Mouse (Mus musculus) liver, postnatal 0 days (tissue): Measurements from ENCODE around the gene Pard3. TPM values are rescaled to one million over a fixed set of nuclear protein-coding genes. Genes with fewer than 3 reads are reported as not detected.

Experiments
- ATAC-seq: fragments of 200-750 bp; cut with Nextera tagmentation; 2 replicates; pipeline ENCODE4 v1.8.0; 2017; ENCODE audit warnings: mild to moderate bottlenecking, moderate library complexity
- DNase-seq: peaks from one replicate; pipeline ENCODE4 v3.0.0-alpha.2; 2016
- H3K27ac ChIP-seq: fragments of 300-500 bp; sonication (generic); 2 replicates; pipeline ENCODE4 v1.5.1; 2014; ENCODE audit warnings: antibody characterized with exemption, moderate library complexity, mild to moderate bottlenecking, low read depth
- H3K27me3 ChIP-seq: fragments of 300-500 bp; sonication (generic); 2 replicates; pipeline ENCODE4 v1.6.1; 2014; ENCODE audit warnings: low read length, control low read depth, mixed read lengths; ENCODE audit not compliant: insufficient read depth
- H3K36me3 ChIP-seq: fragments of 300-500 bp; sonication (generic); replicated peaks from 2 replicates; pipeline ENCODE4 v1.6.1; 2014; ENCODE audit warnings: mild to moderate bottlenecking, control low read depth, low read length, moderate library complexity, mixed read lengths; ENCODE audit not compliant: insufficient read depth
- H3K4me1 ChIP-seq: fragments of 300-500 bp; sonication (generic); 2 replicates; pipeline ENCODE4 v1.6.1; 2014; ENCODE audit warnings: antibody characterized with exemption, mild to moderate bottlenecking, control low read depth; ENCODE audit not compliant: insufficient read depth
- H3K4me2 ChIP-seq: fragments of 300-500 bp; sonication (generic); 2 replicates; pipeline ENCODE4 v1.6.1; 2014; ENCODE audit warnings: low read depth, mild to moderate bottlenecking, low read length, moderate library complexity, mixed read lengths
- H3K4me3 ChIP-seq: fragments of 300-500 bp; sonication (generic); 2 replicates; pipeline ENCODE4 v1.5.1; 2014; ENCODE audit warnings: low read depth, low read length
- H3K9ac ChIP-seq: fragments of 300-500 bp; sonication (generic); replicated peaks from 2 replicates; pipeline ENCODE4 v1.6.1; 2014; ENCODE audit warnings: mild to moderate bottlenecking, moderate library complexity
- H3K9me3 ChIP-seq: fragments of 300-500 bp; sonication (generic); 2 replicates; pipeline ENCODE4 v1.6.1; 2016; ENCODE audit warnings: mild to moderate bottlenecking, control low read depth, low read length, mixed read lengths
- CTCF ChIP-seq: sonication (generic); IDR thresholded peaks from 2 replicates; pipeline ENCODE4 v1.5.1; 2016; ENCODE audit warnings: antibody characterized with exemption, low read depth
- EP300 ChIP-seq: IDR thresholded peaks from 2 replicates; pipeline ENCODE4 v1.6.1; 2016; ENCODE audit warnings: antibody characterized with exemption, low read depth, mild to moderate bottlenecking
- WGBS: fragments of 180-500 bp; shearing (Covaris S2); extraction: QIAGEN DNeasy Blood & Tissue Kit; methylation state at CpG from one replicate; pipeline ENCODE4 v1.1.7; 2014; ENCODE audit not compliant: insufficient replicate concordance; 5-methylcytosine and 5-hydroxymethylcytosine counted together
- polyA plus RNA-seq: library from polyadenylated mRNA; unstranded; fragments of >200 nt; fragmentation: Nextera tagmentation; extraction: Ambion mirVana; gene quantifications from 2 replicates; pipeline ENCODE4 v1.2.1, GENCODE M21; 2015

Gene Pard3
- polyA plus RNA-seq, 1 experiment from 2014 or later: 10.2 TPM

DNA sequence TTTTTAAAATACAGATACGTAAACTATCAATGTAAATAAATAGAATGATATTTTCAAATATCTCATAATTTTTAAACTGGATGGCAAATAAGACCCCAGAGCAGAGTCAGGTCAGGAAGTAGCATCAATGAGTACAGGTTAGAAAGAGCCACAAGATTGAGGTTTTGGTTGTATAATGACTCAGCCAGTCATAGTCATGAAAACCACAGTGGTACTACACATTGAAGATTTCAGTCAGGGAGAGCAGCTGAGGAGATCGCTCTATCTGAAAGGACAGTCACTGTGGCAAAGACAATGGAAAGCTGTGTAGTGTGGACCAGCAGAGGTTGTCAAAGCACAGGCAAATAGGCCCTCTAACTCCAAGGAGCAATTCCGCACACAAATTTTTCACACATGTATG is 317.6 kb downstream of the Pard3 start:
- Histone ChIP-seq H3K27ac (no peak overlapping the region), H3K4me1 (no peaks in the 10 kb centered on the region), H3K4me2 (no peak overlapping the region), H3K4me3 (no peak overlapping the region), H3K27me3 (no peaks in the 10 kb centered on the region), H3K9me3 (no peaks in the 10 kb centered on the region), H3K9ac (no peak overlapping the region), H3K36me3 (0 out of 2 replicates have a peak, but pooled peaks cover 4% of the 10 kb centered on the region)
- TF ChIP-seq EP300 (no peak), CTCF (no peak)
- no peak for DNase-seq
- no peak for ATAC-seq
- WGBS: 86% methylated on average over 3 of the region's 3 CpGs

DNA sequence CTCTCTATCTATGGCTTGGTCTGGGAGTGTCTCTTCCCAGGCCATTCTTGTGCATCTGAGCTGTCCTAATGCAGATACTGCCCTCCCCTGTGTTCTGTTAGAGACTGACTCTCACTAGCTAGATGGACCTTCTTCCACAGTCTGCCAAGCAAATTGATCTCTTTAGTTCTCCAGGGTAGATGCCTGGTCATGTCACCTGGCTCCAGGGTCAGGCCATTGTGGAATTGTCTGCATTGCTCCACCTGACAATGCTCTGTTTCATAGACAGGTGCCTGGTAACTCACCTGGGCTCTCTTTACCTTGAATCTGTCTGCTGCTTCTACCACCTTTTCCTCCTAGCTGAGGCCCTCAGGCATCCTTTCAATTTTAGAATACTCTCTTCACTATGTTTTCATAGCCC is 329.0 kb downstream of the Pard3 start:
- H3K27me3 ChIP-seq: no peaks in the 10 kb centered on the region
- H3K9me3 ChIP-seq: no peaks in the 10 kb centered on the region
- no peaks in the 10 kb centered on the region for H3K4me1 ChIP-seq
- no peak overlapping the region for H3K9ac ChIP-seq
- H3K36me3 ChIP-seq: peaks cover 8% of the 10 kb centered on the region
- no peak overlapping the region for H3K4me3 ChIP-seq
- no peak overlapping the region for H3K4me2 ChIP-seq
- no peak for ATAC-seq
- DNase-seq: no peak
- TF ChIP-seq CTCF (no peak), EP300 (no peak)
- no peak overlapping the region for H3K27ac ChIP-seq

DNA sequence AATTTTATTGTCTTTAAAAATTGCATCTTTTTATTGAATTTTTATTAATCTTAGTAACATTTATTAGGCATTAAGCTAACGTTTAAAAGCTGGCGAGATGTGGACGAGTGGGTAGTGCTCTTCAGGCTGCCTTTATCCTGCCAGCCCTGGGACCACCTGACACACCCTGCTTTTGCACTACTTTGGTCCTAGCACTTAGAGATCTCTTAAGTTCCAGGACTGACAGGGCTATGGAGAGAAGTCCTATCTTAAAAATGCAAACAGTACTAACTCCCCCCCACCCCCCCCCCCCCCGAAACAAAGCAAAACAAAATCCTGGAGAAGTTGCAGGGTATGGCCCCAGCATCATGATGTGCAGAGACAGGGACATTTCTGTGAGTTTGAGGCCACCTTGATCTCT is 331.8 kb downstream of the Pard3 start:
- H3K36me3 ChIP-seq: 0 out of 2 replicates have a peak, but pooled peaks cover 4% of the 10 kb centered on the region
- H3K27ac ChIP-seq: no peak overlapping the region
- H3K27me3 ChIP-seq: no peaks in the 10 kb centered on the region
- no peak for TF ChIP-seq CTCF
- TF ChIP-seq EP300: no peak
- H3K4me2 ChIP-seq: no peak overlapping the region
- no peaks in the 10 kb centered on the region for H3K4me1 ChIP-seq
- H3K9ac ChIP-seq: no peak overlapping the region
- no peak for ATAC-seq
- no peak for DNase-seq
- no peaks in the 10 kb centered on the region for H3K9me3 ChIP-seq
- whole genome bisulfite sequencing: 72% methylated on average over 4 of the region's 4 CpGs
- H3K4me3 ChIP-seq: no peak overlapping the region

DNA sequence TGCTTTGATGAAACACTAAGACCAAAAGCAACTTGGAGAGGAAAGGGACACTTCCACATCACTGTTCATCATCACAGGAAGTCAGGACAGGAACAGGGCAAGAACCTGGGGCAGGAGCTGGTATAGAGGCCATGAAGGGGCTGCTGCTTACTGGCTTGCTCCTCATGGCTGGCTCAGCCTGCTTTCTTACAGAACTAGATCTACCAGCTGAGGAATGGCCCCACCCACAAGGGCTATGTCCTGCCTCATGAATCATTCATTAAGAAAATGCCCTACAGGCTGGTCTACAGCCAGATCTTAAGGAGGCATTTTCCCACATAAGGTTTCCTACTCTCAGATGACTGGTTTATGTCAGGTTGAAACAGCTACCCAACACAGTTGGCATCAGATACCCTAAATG is 342.1 kb downstream of the Pard3 start:
- H3K27me3 ChIP-seq: no peaks in the 10 kb centered on the region
- ATAC-seq (no peak), DNase-seq (no peak)
- H3K4me2 ChIP-seq: no peak overlapping the region
- H3K36me3 ChIP-seq: 0 out of 2 replicates have a peak, but pooled peaks cover 3% of the 10 kb centered on the region
- H3K9ac ChIP-seq: no peak overlapping the region
- H3K9me3 ChIP-seq: no peaks in the 10 kb centered on the region
- no peak overlapping the region for H3K27ac ChIP-seq
- H3K4me1 ChIP-seq: no peaks in the 10 kb centered on the region
- no peak for TF ChIP-seq CTCF
- no peak for TF ChIP-seq EP300
- no peak overlapping the region for H3K4me3 ChIP-seq

DNA sequence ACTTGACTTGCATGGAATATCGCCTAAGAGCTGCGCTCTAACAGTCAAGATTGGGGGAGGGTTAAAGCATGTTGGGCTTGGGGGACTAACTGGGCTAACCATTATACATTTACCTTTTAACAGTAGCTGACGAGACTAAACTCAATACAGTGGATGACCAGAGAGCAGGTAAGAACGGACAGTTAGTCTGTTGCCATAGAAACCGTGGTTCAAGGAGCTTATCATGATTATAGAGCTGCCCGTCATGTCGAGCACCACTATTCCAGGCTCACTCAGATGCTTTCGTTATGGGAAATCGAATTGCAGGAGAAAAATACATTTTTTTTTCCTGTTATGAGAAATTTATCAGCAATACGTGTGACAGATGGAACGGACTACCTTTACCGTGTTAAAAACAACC is 346.9 kb downstream of the Pard3 start:
- 81% methylated on average over 12 of the region's 12 CpGs for WGBS
- no peaks in the 10 kb centered on the region for H3K9me3 ChIP-seq
- H3K4me1 ChIP-seq: no peaks in the 10 kb centered on the region
- no peak overlapping the region for H3K4me3 ChIP-seq
- H3K9ac ChIP-seq: no peak overlapping the region
- H3K27ac ChIP-seq: no peak overlapping the region
- DNase-seq (no peak), ATAC-seq (no peak)
- H3K4me2 ChIP-seq: no peak overlapping the region
- no peak for TF ChIP-seq CTCF
- TF ChIP-seq EP300: no peak
- no peaks in the 10 kb centered on the region for H3K27me3 ChIP-seq
- peaks cover 3% of the 10 kb centered on the region; the same call in 1 of the 2 replicates for H3K36me3 ChIP-seq

DNA sequence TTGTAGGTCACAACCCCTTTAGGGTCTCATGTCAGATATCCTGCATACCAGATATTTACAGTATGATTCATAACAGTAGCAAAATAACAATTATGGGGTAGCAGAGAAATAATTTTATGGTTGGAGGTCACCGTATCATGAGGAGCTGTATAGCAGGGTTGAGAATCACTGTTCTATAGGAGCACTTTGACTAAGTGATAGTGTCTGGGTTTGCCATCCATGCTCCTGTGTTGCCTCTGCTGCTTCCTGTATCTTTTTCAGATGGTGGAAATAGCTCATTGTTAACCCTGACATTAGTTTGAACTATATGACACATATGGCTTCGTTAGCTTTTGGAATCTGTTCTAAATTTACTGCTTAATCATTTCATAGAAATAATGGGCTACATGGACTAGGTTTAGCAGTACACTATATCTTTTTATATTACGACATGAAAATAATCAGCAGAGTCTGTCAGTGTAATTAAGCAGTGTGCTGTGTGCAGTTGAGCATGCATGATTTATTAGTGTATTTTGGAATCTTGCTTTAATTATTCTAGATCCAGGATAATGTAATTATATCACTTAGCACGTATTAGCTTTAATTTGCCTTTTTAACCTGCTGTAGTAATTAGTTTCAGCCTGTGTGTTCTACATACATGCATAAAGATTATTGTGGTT is 347.6 kb downstream of the Pard3 start:
- H3K9me3 ChIP-seq: no peaks in the 10 kb centered on the region
- no peak overlapping the region for H3K9ac ChIP-seq
- H3K27ac ChIP-seq: no peak overlapping the region
- H3K4me1 ChIP-seq: no peaks in the 10 kb centered on the region
- no peaks in the 10 kb centered on the region for H3K27me3 ChIP-seq
- WGBS: 82% methylated on average over 4 of the region's 4 CpGs
- no peak overlapping the region for H3K4me3 ChIP-seq
- ATAC-seq (no peak), DNase-seq (no peak)
- H3K36me3 ChIP-seq: peaks cover 3% of the 10 kb centered on the region; the same call in 1 of the 2 replicates
- no peak overlapping the region for H3K4me2 ChIP-seq
- TF ChIP-seq CTCF: no peak
- TF ChIP-seq EP300: no peak

DNA sequence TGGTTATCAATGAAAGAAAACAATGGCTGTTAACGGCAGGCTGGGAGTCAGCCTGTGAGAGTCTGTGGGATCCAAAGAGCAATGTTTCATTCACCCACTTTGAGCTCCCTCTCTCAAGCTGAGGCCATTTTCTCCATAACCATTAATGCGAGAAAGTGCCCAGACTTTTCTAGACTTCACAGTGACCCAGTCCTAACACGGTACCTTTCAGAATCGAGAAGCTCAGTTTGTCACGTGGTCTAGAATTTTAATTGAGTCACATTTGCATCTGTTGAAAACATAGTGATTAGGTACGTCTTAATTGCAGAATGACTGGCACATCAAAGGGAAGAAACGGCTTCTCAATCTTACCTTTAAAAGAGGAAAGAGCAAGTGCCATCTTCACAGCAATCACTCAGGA is 359.3 kb downstream of the Pard3 start:
- TF ChIP-seq CTCF (no peak), EP300 (no peak)
- 67% methylated on average over 7 of the region's 7 CpGs for WGBS
- ATAC-seq (no peak), DNase-seq (no peak)
- Histone ChIP-seq H3K9ac (no peak overlapping the region), H3K4me2 (no peak overlapping the region), H3K9me3 (no peaks in the 10 kb centered on the region), H3K4me3 (no peak overlapping the region), H3K27ac (no peak overlapping the region), H3K4me1 (no peaks in the 10 kb centered on the region), H3K27me3 (no peaks in the 10 kb centered on the region), H3K36me3 (no peaks in the 10 kb centered on the region)
